Mouse (Mus musculus) cortical plate, adult 2 months (tissue): ENCODE measurements around the gene Ppm1g.

Experiments
- CTCF ChIP-seq: fragments of 200-500 bp; IDR thresholded peaks from 2 replicates; pipeline ENCODE4 v1.5.1; 2011; ENCODE audit warnings: mild to moderate bottlenecking, control low read depth, low read length; ENCODE audit not compliant: insufficient read depth; ENCODE audit errors: extremely low read depth
- POLR2A ChIP-seq: fragments of 200-500 bp; IDR thresholded peaks from 2 replicates; pipeline ENCODE4 v1.6.1; 2011; ENCODE audit warnings: mild to moderate bottlenecking, low read length, control low read depth; ENCODE audit not compliant: insufficient read depth; ENCODE audit errors: extremely low read depth

DNA sequence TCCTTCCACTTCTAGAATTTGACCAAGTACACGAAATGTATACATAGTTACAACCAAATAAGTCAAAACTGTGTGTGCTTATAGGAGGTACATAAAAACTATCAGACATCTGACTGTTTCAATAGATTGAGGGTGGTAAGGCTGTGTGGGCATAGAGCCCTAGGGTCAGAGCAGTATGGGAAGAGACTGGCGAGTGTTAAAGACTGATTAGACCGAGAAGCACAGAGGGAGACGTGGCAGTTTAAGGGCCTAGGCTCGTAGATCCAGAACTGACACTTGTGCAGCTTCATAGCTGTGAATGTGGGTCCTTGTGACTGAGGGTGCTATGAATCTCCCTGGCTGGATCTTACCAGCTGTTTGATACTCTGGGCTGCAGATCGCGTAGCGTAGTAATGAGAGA, 34.4 kb upstream of the Ppm1g start:
- TF ChIP-seq CTCF = no peak
- no peak for TF ChIP-seq POLR2A
